Mouse (Mus musculus): ENCODE results near the gene Mrpl44. TPM values are rescaled to one million over a fixed set of nuclear protein-coding genes. Genes with fewer than 3 reads are reported as not detected.

The Mrpl44 gene
- total RNA-seq, 2 experiments from 2014 or later = 26.1 to 29.9 TPM

Other genes starting within 250 kb of the Mrpl44 start
- 1 to 10 TPM; 2.0 to 2.4 TPM for gene Ap1s3, start 104.0 kb upstream of the Mrpl44 start, total RNA-seq (2021)
- gene Wdfy1, start 125 bp downstream of the Mrpl44 start, total RNA-seq (2021) = 10 to 100 TPM; 36.2 to 38.2 TPM
- 100 to 1,000 TPM; 129 to 137 TPM for gene Serpine2, start 85.2 kb downstream of the Mrpl44 start, total RNA-seq (2021)